Mouse (Mus musculus): ENCODE results near the gene Ets1. TPM values are rescaled to one million over a fixed set of nuclear protein-coding genes. Genes with fewer than 3 reads are reported as not detected.

Ets1 gene
- polyA plus RNA-seq, 1 experiment: 0.06 TPM

DNA sequence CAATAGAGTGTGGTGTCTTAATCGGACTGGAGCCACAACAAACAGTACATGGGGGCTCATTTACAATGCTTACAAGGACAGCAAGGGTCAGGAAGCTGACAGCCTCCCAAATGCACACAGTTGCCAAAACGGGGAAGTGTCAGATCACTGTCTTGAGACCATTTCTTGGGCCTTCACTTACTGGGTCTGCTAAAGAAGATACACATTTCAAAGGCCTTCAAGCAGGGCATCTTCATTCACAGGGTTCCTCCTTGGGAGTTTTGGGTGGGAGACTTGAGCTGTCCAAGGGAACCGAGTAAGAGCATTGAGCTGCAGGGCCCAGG lies 83.9 kb downstream of the Ets1 start:
- Histone ChIP-seq H3K4me1 (ENCODE audit: control insufficient read depth) (no peaks in the 10 kb centered on the region), H3K9me3 (ENCODE audit: control insufficient read depth, low read length) (no peaks in the 10 kb centered on the region), H3K4me3 (replicated peaks) (no peak overlapping the region), H3K36me3 (ENCODE audit: control insufficient read depth) (no peaks in the 10 kb centered on the region), H3K27me3 (ENCODE audit: control insufficient read depth) (no peaks in the 10 kb centered on the region)
- TF ChIP-seq GATA1 (IDR thresholded peaks at IDR 0.05; ENCODE audit: low read length): no peak
- TF ChIP-seq TAL1 (IDR thresholded peaks at IDR 0.05; ENCODE audit: low read length): no peak

DNA sequence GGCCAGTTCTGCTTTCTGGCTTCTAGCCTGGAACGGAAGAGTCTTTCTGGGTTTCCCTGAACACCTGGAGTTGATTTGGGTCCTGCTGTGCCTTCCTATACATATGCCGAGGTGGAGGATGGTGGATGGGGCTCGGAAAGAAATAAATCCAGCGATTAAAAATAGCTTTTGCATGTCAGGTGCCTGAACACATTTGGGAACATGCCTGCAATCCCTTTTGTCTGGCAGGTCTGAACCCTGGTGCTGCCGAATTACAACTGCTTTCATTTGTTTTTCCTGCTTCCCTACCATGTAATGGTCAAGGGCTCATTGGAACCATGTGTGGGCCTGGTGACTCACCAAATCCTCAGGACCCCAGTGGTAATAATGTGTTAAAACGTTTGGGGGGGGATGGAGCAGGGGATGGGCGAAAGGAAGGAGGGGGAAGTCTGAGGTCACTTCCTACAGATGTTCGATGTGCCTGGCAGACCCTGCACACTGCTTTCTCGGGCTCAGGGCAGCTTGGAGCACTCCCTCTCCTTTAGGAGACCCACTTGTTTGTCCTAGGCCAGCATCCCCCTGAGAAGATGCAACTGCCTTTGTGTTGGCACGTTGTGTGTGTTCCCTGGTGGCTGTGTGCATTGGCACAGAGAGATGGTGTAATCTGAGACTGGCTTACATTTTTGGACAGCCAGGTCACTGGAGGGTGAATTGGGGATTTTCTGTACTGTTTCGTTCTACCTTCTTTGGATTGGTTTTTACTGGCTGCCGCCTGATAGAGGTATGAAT lies 84.4 kb downstream of the Ets1 start:
- TF ChIP-seq GATA1 (IDR thresholded peaks at IDR 0.05; ENCODE audit: low read length) (no peak), TAL1 (IDR thresholded peaks at IDR 0.05; ENCODE audit: low read length) (no peak)
- Histone ChIP-seq H3K27me3 (ENCODE audit: control insufficient read depth) (no peaks in the 10 kb centered on the region), H3K4me3 (replicated peaks) (no peak overlapping the region), H3K4me1 (ENCODE audit: control insufficient read depth) (no peaks in the 10 kb centered on the region), H3K36me3 (ENCODE audit: control insufficient read depth) (no peaks in the 10 kb centered on the region), H3K9me3 (ENCODE audit: control insufficient read depth, low read length) (no peaks in the 10 kb centered on the region)

DNA sequence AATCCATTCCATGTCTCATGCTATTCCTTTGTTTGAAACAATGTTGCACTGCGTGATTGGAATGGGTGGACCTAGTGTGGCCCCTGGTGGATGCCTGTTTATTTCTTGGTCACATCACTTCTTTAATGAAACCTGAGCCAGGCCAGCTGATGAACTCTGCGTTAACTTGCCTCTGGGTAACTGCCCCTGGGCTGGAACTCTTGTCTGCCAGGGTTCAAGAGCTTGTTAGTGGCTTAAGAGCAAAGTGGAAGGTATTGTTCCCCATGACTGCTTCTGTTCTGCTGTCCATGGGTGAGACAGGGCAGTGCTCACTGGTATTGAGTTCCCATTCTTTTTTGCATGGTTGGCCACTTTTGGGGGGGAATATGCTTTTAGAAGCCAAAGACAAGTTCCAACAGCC lies 85.1 kb downstream of the Ets1 start:
- TF ChIP-seq GATA1 (IDR thresholded peaks at IDR 0.05; ENCODE audit: low read length) (no peak), TAL1 (IDR thresholded peaks at IDR 0.05; ENCODE audit: low read length) (no peak)

DNA sequence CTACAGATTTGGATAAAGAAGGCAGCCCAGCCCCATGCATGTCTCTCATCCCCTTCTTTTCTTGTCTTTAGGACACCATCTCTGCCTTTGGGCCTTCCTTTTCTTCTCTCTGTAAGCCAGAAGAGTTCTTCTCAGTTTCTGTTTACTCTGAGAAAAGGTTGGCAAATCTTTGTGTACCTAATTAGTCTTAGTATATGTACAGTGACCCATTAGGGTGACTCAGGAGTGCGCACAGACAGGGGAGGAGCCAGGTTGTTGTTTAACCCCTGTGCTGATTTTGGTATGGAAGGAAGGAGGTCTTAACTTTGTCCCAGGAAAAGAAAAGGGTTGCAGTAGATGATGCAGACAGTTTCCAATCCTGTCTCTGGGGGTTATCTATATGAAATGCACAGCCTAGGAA lies 86.2 kb downstream of the Ets1 start:
- H3K27me3 ChIP-seq (ENCODE audit: control insufficient read depth): no peaks in the 10 kb centered on the region
- H3K36me3 ChIP-seq (ENCODE audit: control insufficient read depth): no peaks in the 10 kb centered on the region
- TF ChIP-seq GATA1 (IDR thresholded peaks at IDR 0.05; ENCODE audit: low read length) (no peak), TAL1 (IDR thresholded peaks at IDR 0.05; ENCODE audit: low read length) (no peak)
- no peak overlapping the region for H3K4me3 ChIP-seq (replicated peaks)
- H3K9me3 ChIP-seq (ENCODE audit: control insufficient read depth, low read length): no peaks in the 10 kb centered on the region
- H3K4me1 ChIP-seq (ENCODE audit: control insufficient read depth): no peaks in the 10 kb centered on the region

More for the DNA sequence above, 85.1 kb downstream of the Ets1 start:
- Histone ChIP-seq H3K4me1 (ENCODE audit: control insufficient read depth) (no peaks in the 10 kb centered on the region), H3K27me3 (ENCODE audit: control insufficient read depth) (no peaks in the 10 kb centered on the region), H3K9me3 (ENCODE audit: control insufficient read depth, low read length) (no peaks in the 10 kb centered on the region), H3K4me3 (replicated peaks) (no peak overlapping the region), H3K36me3 (ENCODE audit: control insufficient read depth) (no peaks in the 10 kb centered on the region)

DNA sequence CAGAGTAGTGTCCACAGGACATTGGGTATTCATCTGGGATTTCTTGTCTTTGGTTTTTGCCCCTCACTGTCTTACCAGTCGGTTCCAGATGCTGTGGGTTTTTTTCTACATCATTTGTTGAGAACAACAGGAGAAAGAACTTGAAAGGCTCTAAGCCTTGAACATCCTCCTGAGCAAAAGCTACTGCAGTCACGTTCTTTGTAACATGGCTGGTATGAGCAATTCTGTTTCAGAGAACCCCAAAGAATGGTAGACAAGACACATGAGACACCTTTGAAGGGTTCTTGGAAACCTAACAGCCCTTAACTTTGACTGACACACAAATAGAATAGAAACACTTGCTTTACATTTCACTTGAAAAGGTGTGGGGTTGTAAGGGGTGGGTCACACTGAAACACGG lies 86.9 kb downstream of the Ets1 start:
- TF ChIP-seq GATA1 (IDR thresholded peaks at IDR 0.05; ENCODE audit: low read length): no peak
- Histone ChIP-seq H3K27me3 (ENCODE audit: control insufficient read depth) (no peaks in the 10 kb centered on the region), H3K4me3 (replicated peaks) (no peak overlapping the region), H3K36me3 (ENCODE audit: control insufficient read depth) (no peaks in the 10 kb centered on the region), H3K9me3 (ENCODE audit: control insufficient read depth, low read length) (no peaks in the 10 kb centered on the region), H3K4me1 (ENCODE audit: control insufficient read depth) (no peaks in the 10 kb centered on the region)

DNA sequence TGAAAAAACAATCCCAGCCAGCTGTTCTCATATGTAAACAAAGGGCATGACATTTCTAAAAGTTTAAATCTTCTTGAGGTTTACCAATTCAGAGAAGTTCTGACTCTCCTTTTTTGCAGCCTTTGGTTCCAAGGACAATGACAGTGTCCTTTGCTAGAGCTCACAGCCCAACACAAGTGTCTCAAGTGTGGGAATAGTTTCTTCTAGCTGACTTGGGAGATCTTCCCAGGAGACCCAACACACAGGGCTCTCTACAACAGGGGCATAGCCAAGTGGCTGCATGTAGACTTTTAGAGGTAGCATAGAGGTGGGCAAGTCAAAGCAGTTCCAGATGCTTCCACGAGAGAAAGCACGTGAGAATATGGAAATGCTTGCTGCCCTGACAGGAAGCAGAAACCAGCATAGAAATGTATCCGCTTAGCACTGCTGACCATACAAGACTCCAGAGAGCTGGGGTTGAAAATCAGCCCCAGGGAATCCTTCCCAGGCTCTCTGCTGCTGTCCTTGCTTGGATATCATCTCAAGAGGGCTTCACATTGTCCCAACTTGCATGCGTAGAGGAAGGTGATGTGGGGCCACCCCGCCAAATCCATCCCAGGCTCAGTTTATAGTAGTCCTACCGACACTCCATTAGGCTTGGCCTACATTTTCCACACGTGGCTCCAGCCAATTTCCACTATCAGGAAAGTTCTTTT lies 88.3 kb downstream of the Ets1 start:
- Histone ChIP-seq H3K4me3 (replicated peaks) (no peak overlapping the region), H3K36me3 (ENCODE audit: control insufficient read depth) (no peaks in the 10 kb centered on the region), H3K4me1 (ENCODE audit: control insufficient read depth) (no peaks in the 10 kb centered on the region), H3K27me3 (ENCODE audit: control insufficient read depth) (no peaks in the 10 kb centered on the region), H3K9me3 (ENCODE audit: control insufficient read depth, low read length) (no peaks in the 10 kb centered on the region)
- TF ChIP-seq GATA1 (IDR thresholded peaks at IDR 0.05; ENCODE audit: low read length): no peak
- TF ChIP-seq TAL1 (IDR thresholded peaks at IDR 0.05; ENCODE audit: low read length): no peak

DNA sequence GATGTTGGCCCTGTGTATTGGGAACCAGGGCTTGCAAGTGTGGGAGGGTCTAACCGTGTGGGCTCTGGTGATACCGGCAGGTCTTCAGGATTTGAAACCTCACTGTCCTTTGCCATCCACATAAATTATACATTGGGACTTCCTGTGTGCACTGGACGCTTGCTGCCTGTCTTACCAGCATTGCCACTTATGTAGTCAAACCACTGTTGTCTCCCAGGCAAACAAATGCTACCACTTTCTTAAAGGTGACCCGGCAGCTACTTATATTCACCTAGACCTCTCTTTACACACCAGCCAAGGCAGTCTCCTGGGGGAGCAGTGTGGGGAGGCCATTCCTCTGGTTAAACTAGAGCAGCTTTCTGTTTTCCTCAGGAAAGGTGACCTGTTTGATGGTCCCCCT lies 89.9 kb downstream of the Ets1 start:
- Histone ChIP-seq H3K4me1 (ENCODE audit: control insufficient read depth) (no peaks in the 10 kb centered on the region), H3K9me3 (ENCODE audit: control insufficient read depth, low read length) (no peaks in the 10 kb centered on the region), H3K36me3 (ENCODE audit: control insufficient read depth) (no peaks in the 10 kb centered on the region), H3K27me3 (ENCODE audit: control insufficient read depth) (no peaks in the 10 kb centered on the region), H3K4me3 (replicated peaks) (no peak overlapping the region)
- TF ChIP-seq TAL1 (IDR thresholded peaks at IDR 0.05; ENCODE audit: low read length) (no peak), GATA1 (IDR thresholded peaks at IDR 0.05; ENCODE audit: low read length) (no peak)

DNA sequence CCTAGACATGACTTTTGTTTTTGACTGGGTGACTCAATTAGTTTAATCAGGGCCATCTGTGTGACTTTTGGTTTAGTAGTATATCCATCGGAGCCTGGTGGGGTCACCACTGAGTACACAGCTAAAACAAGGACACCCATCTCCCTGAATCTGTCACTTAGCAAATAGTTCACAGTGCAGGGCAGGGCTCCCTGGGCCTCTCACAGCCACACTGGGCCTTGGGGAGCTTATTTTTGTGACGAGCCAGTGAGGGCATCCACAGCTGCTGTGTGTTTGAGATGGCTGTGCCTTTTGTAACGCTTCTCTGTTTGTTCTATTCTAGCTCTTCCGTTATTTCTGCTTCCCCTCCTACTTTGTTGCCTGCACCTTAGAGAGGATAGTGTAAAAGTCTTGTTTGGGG lies 90.6 kb downstream of the Ets1 start:
- Histone ChIP-seq H3K9me3 (ENCODE audit: control insufficient read depth, low read length) (no peaks in the 10 kb centered on the region), H3K4me3 (replicated peaks) (no peak overlapping the region), H3K4me1 (ENCODE audit: control insufficient read depth) (peaks cover under 1% of the 10 kb centered on the region), H3K36me3 (ENCODE audit: control insufficient read depth) (no peaks in the 10 kb centered on the region), H3K27me3 (ENCODE audit: control insufficient read depth) (no peaks in the 10 kb centered on the region)
- no peak for TF ChIP-seq GATA1 (IDR thresholded peaks at IDR 0.05; ENCODE audit: low read length)
- no peak for TF ChIP-seq TAL1 (IDR thresholded peaks at IDR 0.05; ENCODE audit: low read length)

DNA sequence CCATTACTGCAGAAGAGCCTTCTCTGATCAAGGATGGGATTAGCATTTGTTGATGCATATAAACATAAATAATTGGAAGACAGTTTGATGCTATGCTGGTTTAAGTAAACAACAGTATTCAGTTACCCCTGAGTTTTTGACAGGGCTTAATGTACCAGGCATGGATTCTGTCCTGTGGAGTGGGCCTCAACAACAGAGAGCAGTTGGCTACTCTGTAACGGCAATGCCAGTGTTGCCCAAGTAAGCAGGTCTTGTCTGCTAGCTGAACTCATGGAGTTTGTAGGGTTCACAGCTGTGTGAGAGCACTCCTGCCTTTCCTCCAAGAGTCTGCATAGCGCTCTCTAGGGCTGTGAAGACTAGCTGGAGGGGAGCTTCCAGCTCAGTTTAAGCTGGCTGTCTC lies 91.0 kb downstream of the Ets1 start:
- TF ChIP-seq GATA1 (IDR thresholded peaks at IDR 0.05; ENCODE audit: low read length) (no peak), TAL1 (IDR thresholded peaks at IDR 0.05; ENCODE audit: low read length) (no peak)
- H3K36me3 ChIP-seq (ENCODE audit: control insufficient read depth): no peaks in the 10 kb centered on the region
- no peaks in the 10 kb centered on the region for H3K27me3 ChIP-seq (ENCODE audit: control insufficient read depth)
- peaks cover 3% of the 10 kb centered on the region for H3K4me1 ChIP-seq (ENCODE audit: control insufficient read depth)
- H3K4me3 ChIP-seq (replicated peaks): no peak overlapping the region
- no peaks in the 10 kb centered on the region for H3K9me3 ChIP-seq (ENCODE audit: control insufficient read depth, low read length)
